Mouse (Mus musculus): ENCODE measurements around the gene Platr17. TPM values are rescaled to one million over a fixed set of nuclear protein-coding genes. Genes with fewer than 3 reads are reported as not detected.
"Not testable (repeated sequence)": the region's sequence is repeated elsewhere in the genome, so short reads cannot be mapped to it uniquely, and the experiment has no call there.

The Platr17 gene
- total and polyA plus RNA-seq, 3 experiments: not detected

- not testable (repeated sequence) for H3K27me3 ChIP-seq (ENCODE audit: control insufficient read depth in 1 of 2, insufficient read depth in 2 of 2, low read length in 2 of 2); H3K79me2 ChIP-seq (ENCODE audit: control insufficient read depth, insufficient read depth, low read length, poor library complexity); H3K4me3 ChIP-seq (ENCODE audit: control insufficient read depth in 1 of 2, insufficient read depth in 1 of 2, low read depth in 2 of 2, low read length in 2 of 2); H3K4me1 ChIP-seq (ENCODE audit: control insufficient read depth in 1 of 2, insufficient read depth in 2 of 2, low read length in 2 of 2); H3K9ac ChIP-seq (ENCODE audit: control insufficient read depth, low read depth, low read length, poor library complexity, severe bottlenecking); H3K27ac ChIP-seq (ENCODE audit: control insufficient read depth, low read depth, low read length); DNase-seq (ENCODE audit: low read depth, low spot score); H3K9me3 ChIP-seq (replicated peaks; ENCODE audit: insufficient read depth, low read length); H3K36me3 ChIP-seq (ENCODE audit: control insufficient read depth in 1 of 2, insufficient read depth in 2 of 2, low read length in 2 of 2)
- TF ChIP-seq CTCF (IDR thresholded peaks at IDR 0.05 in 2 of 3, conservative IDR thresholded peaks at IDR 0.05 in 1 of 3; ENCODE audit: control insufficient read depth in 1 of 3, insufficient read depth in 1 of 3, low read depth in 2 of 3, low read length in 3 of 3, poor library complexity in 1 of 3, severe bottlenecking in 1 of 3) (peak in 2 of 3 experiments; percentile 17 to 25; a peak in 1 of 6 replicates), SMC3 (IDR thresholded peaks at IDR 0.05; ENCODE audit: low read depth, low read length) (0 out of 2 replicates have a peak, but pooled peaks have one; percentile 7), RAD21 (IDR thresholded peaks at IDR 0.05; ENCODE audit: low read depth, low read length) (peak; percentile 1; the same call in 1 of the 2 replicates)
Measured at GRCm38 (mm10) chr17:33875797-33876196, 29.1 kb upstream of the Platr17 start.

GRCm38 (mm10) chr17:33884320-33884719, 20.6 kb upstream of the Platr17 start:
- not testable (repeated sequence) for H3K9me3 ChIP-seq (replicated peaks; ENCODE audit: insufficient read depth, low read length); DNase-seq (ENCODE audit: low read depth, low spot score); H3K4me3 ChIP-seq (ENCODE audit: control insufficient read depth in 1 of 2, insufficient read depth in 1 of 2, low read depth in 2 of 2, low read length in 2 of 2); H3K9ac ChIP-seq (ENCODE audit: control insufficient read depth, low read depth, low read length, poor library complexity, severe bottlenecking); H3K27me3 ChIP-seq (ENCODE audit: control insufficient read depth in 1 of 2, insufficient read depth in 2 of 2, low read length in 2 of 2); H3K27ac ChIP-seq (ENCODE audit: control insufficient read depth, low read depth, low read length)
- peaks cover 4 to 14% of the 10 kb centered on the region in 2 experiments for H3K4me1 ChIP-seq (ENCODE audit: control insufficient read depth in 1 of 2, insufficient read depth in 2 of 2, low read length in 2 of 2)
- peaks cover 18% of the 10 kb centered on the region for H3K79me2 ChIP-seq (ENCODE audit: control insufficient read depth, insufficient read depth, low read length, poor library complexity)
- H3K36me3 ChIP-seq (ENCODE audit: control insufficient read depth in 1 of 2, insufficient read depth in 2 of 2, low read length in 2 of 2): peaks cover 2 to 13% of the 10 kb centered on the region in 2 experiments; a peak in 3 of 4 replicates

GRCm38 (mm10) chr17:33887802-33888201, 17.1 kb upstream of the Platr17 start:
- H3K36me3 ChIP-seq (ENCODE audit: control insufficient read depth in 1 of 2, insufficient read depth in 2 of 2, low read length in 2 of 2): peaks cover 2 to 16% of the 10 kb centered on the region in 2 experiments; a peak in 3 of 4 replicates
- not testable (repeated sequence) for H3K9me3 ChIP-seq (replicated peaks; ENCODE audit: insufficient read depth, low read length); DNase-seq (ENCODE audit: low read depth, low spot score); H3K27ac ChIP-seq (ENCODE audit: control insufficient read depth, low read depth, low read length); H3K9ac ChIP-seq (ENCODE audit: control insufficient read depth, low read depth, low read length, poor library complexity, severe bottlenecking); H3K27me3 ChIP-seq (ENCODE audit: control insufficient read depth in 1 of 2, insufficient read depth in 2 of 2, low read length in 2 of 2); H3K4me3 ChIP-seq (ENCODE audit: control insufficient read depth in 1 of 2, insufficient read depth in 1 of 2, low read depth in 2 of 2, low read length in 2 of 2)
- H3K4me1 ChIP-seq (ENCODE audit: control insufficient read depth in 1 of 2, insufficient read depth in 2 of 2, low read length in 2 of 2): peaks cover 4 to 18% of the 10 kb centered on the region in 2 experiments
- peaks cover 27% of the 10 kb centered on the region for H3K79me2 ChIP-seq (ENCODE audit: control insufficient read depth, insufficient read depth, low read length, poor library complexity)

GRCm38 (mm10) chr17:33888230-33888629, 16.7 kb upstream of the Platr17 start:
- peak overlapping the region in 1 of 2 experiments; percentile 60; a peak in 2 of 4 replicates for H3K4me3 ChIP-seq (ENCODE audit: control insufficient read depth in 1 of 2, insufficient read depth in 1 of 2, low read depth in 2 of 2, low read length in 2 of 2)
- not testable (repeated sequence) for H3K27me3 ChIP-seq (ENCODE audit: control insufficient read depth in 1 of 2, insufficient read depth in 2 of 2, low read length in 2 of 2); H3K9ac ChIP-seq (ENCODE audit: control insufficient read depth, low read depth, low read length, poor library complexity, severe bottlenecking); H3K9me3 ChIP-seq (replicated peaks; ENCODE audit: insufficient read depth, low read length); H3K27ac ChIP-seq (ENCODE audit: control insufficient read depth, low read depth, low read length); DNase-seq (ENCODE audit: low read depth, low spot score)
- TF ChIP-seq EP300 (IDR thresholded peaks at IDR 0.05; ENCODE audit: low read depth in 1 of 2, low read length in 2 of 2) (peak in 1 of 2 experiments; percentile 30; a peak in 1 of 4 replicates), ETS1 (IDR thresholded peaks at IDR 0.05; ENCODE audit: low read depth, low read length) (peak; percentile 52; the same call in 1 of the 2 replicates), GATA1 (IDR thresholded peaks at IDR 0.05; ENCODE audit: low read depth, low read length) (0 out of 2 replicates have a peak, but pooled peaks have one; percentile 21)
- peaks cover 2 to 16% of the 10 kb centered on the region in 2 experiments; a peak in 3 of 4 replicates for H3K36me3 ChIP-seq (ENCODE audit: control insufficient read depth in 1 of 2, insufficient read depth in 2 of 2, low read length in 2 of 2)
- peaks cover 4 to 18% of the 10 kb centered on the region in 2 experiments for H3K4me1 ChIP-seq (ENCODE audit: control insufficient read depth in 1 of 2, insufficient read depth in 2 of 2, low read length in 2 of 2)
- H3K79me2 ChIP-seq (ENCODE audit: control insufficient read depth, insufficient read depth, low read length, poor library complexity): peaks cover 27% of the 10 kb centered on the region
